Mouse (Mus musculus) heart, adult 10 weeks (tissue): ENCODE results near the gene Ldlr. TPM values are rescaled to one million over a fixed set of nuclear protein-coding genes. Genes with fewer than 3 reads are reported as not detected.

Experiments
- polyA plus RNA-seq: library from polyadenylated mRNA; stranded (reverse); fragments of 350-450 nt; fragmentation: Illumina TruSeq; extraction: RNeasy Lipid Tissue Mini Kit (QIAGEN cat#74804); gene quantifications from one replicate; pipeline ENCODE4 v1.2.3, GENCODE M21; 2014; ENCODE audit warnings: low read depth, low replicate concordance

The Ldlr gene
- 6.5 TPM for polyA plus RNA-seq

GRCm38 (mm10) chr9:21723377-21724146, at the start of gene Ldlr:
Gene Ldlr (plus strand): TSS chr9:21723483.

DNA sequence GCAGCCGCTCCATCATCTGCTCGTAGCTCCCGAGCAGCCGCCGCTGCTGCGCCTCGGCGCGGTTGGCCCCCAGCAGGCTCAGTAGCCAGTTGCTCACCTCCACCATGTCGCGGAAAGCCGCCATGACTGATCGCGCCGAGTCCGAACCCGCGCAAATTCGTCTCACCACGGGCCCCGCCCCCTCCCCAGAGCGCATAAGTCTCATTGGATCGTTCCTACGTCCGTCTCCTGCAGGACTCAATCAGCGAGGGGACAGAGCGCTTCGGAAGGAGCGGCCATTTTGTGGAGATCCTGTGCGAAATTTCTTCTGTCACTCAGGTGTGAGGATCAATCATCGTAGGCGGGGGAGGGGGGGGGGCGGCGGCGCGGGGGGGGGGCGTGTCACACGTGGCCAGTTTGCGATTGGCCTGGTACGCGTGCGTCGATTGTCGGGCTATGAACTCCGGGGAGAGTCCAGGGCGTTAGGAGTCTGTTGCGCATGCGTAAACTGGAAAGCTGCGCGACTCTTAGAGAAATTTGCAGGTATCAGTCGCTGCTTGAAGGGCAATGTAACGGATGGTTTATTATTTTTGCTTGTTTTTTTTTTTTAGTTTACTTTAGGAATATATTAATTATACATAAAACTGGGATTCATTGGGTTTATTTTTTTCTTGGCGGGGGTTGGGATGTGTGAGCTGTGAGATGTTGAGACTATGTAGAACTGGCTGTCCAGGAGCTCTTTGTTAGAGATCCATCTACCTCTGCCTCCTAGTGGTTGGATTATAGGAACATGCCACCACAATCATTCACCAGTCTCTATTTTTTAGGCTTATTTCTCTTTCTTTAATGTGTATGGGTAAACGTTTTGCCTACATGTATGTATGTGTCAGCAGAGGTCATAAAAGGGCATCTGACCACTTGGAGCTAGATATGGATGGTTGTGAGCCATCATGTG, 37.1 kb downstream of the Ldlr start, which contains the start of gene Spc24:
TSS of gene Spc24 (minus strand) at position 149 of the 934 bp plus-strand sequence.

GRCm38 (mm10) chr9:21798345-21799009, 75.2 kb downstream of the Ldlr start, which contains the start of gene Kank2:
Gene Kank2 (minus strand): TSS chr9:21798744.

Other genes with a start within 250 kb of the Ldlr start
- 47.0 TPM for gene Tmed1, start 213.2 kb upstream of the Ldlr start, polyA plus RNA-seq
- 1.2 TPM for gene AB124611, start 197.3 kb upstream of the Ldlr start, polyA plus RNA-seq
- gene Carm1, start 176.6 kb upstream of the Ldlr start, polyA plus RNA-seq = 49.9 TPM
- 53.5 TPM for gene Timm29, start 130.8 kb upstream of the Ldlr start, polyA plus RNA-seq
- gene Yipf2, start 130.7 kb upstream of the Ldlr start, polyA plus RNA-seq = 6.8 TPM
- gene Smarca4, start 107.3 kb upstream of the Ldlr start, polyA plus RNA-seq = 29.6 TPM
- gene Spc24, start 36.8 kb downstream of the Ldlr start, polyA plus RNA-seq = 8.4 TPM
- gene Kank2, start 75.3 kb downstream of the Ldlr start, polyA plus RNA-seq = 59.6 TPM
- gene Angptl8, start 112.0 kb downstream of the Ldlr start, polyA plus RNA-seq = not detected
- 53.0 TPM for gene Dock6, start 129.2 kb downstream of the Ldlr start, polyA plus RNA-seq
- 12.5 TPM for gene Rab3d, start 194.7 kb downstream of the Ldlr start, polyA plus RNA-seq
- 8.1 TPM for gene Ccdc159, start 204.0 kb downstream of the Ldlr start, polyA plus RNA-seq
- gene Tmem205, start 204.1 kb downstream of the Ldlr start, polyA plus RNA-seq = 107 TPM
- gene Plppr2, start 213.6 kb downstream of the Ldlr start, polyA plus RNA-seq = 4.9 TPM
- gene Swsap1, start 232.3 kb downstream of the Ldlr start, polyA plus RNA-seq = 9.2 TPM
- gene Epor, start 240.0 kb downstream of the Ldlr start, polyA plus RNA-seq = 0.50 TPM